22 mouse cellular contexts compared by ENCODE assay signal in the genomic region with DNA sequence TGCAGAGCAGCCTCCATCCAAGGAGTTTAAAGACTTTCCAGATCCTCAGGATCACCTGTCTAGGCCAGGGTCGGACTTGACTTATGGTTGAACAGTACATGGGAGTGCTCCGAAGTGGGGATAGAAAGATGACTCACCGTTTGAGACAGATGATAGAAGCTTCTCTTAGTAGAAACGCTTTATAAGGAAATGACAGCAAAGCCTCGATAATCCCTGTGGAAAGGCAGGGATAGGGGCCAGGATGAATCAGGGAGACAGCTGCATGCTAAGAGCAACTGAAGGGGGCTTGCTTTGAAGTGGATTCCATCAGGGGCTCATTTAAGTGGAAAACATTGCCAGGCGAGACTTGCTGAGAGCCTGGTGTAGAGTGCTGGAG. TPM values are rescaled to one million over a fixed set of nuclear protein-coding genes. Genes with fewer than 3 reads are reported as not detected.
A peak's percentile ranks its signal among the peaks of the same experiment; 100 is the strongest.
DNase-seq lines count a peak whose midpoint lies in the region; ATAC-seq lines count a peak whose summit lies in the region.
"Had no signal": no experiment of that assay in that cellular context is flagged by ENCODE, and none has a peak within 500 bp of the region (broad histone marks: within the 10 kb centered on the region; RNA-seq: fewer than 3 reads in every experiment).

No protein-coding gene starts in this region.

- H3K4me3 ChIP-seq in intestine, embryonic 14.5 days (ENCODE audit: low read depth, low read length) = no peak overlapping the region
- no peak overlapping the region for H3K4me3 ChIP-seq in intestine, embryonic 15.5 days (replicated peaks)
- H3K4me3 ChIP-seq: forebrain, embryonic 13.5 days had no signal

- peak; percentile 10 for DNase-seq in gastrocnemius, postnatal 14 days
- DNase-seq in gastrocnemius, postnatal 25 days = no peak
- no peak for DNase-seq in intestine, embryonic 14.5 days (ENCODE audit: low spot score)
- DNase-seq in retina, postnatal 1 day = peak; percentile 19
- DNase-seq in retina, embryonic 14.5 days (ENCODE audit: low spot score) = no peak
- DNase-seq in frontal cortex, postnatal 14 days (ENCODE audit: low spot score in 2 of 2) = no peak
- DNase-seq: cerebellum, adult 11-12 months; cerebellum, postnatal 10 days; heart, adult 18-20 months; heart, postnatal 10 days; kidney, adult 2 months; layer of hippocampus, adult 9-11 months; right cerebral cortex, postnatal 14 days had no signal

- H3K9ac ChIP-seq in intestine, embryonic 14.5 days (ENCODE audit: low read length) = no peak overlapping the region
- H3K9ac ChIP-seq in intestine, embryonic 15.5 days = no peak overlapping the region
- H3K9ac ChIP-seq: forebrain, embryonic 13.5 days had no signal

- no peaks in the 10 kb centered on the region; the same call in 1 of the 2 replicates for H3K4me1 ChIP-seq in intestine, embryonic 14.5 days (replicated peaks; ENCODE audit: control insufficient read depth, insufficient read depth, low read length)
- no peaks in the 10 kb centered on the region for H3K4me1 ChIP-seq in intestine, embryonic 15.5 days (replicated peaks)
- H3K4me1 ChIP-seq: forebrain, embryonic 13.5 days had no signal

- 44% methylated on average over 6 of the region's 6 CpGs for WGBS in intestine, embryonic 14.5 days
- 55% methylated on average over 6 of the region's 6 CpGs for WGBS in intestine, embryonic 15.5 days

- H3K9me3 ChIP-seq in intestine, embryonic 14.5 days (ENCODE audit: control insufficient read depth, low read length) = no peaks in the 10 kb centered on the region
- no peaks in the 10 kb centered on the region for H3K9me3 ChIP-seq in intestine, embryonic 15.5 days
- H3K9me3 ChIP-seq: forebrain, embryonic 13.5 days had no signal

- H3K27ac ChIP-seq in intestine, embryonic 14.5 days (ENCODE audit: low read depth) = peak overlapping the region; percentile 29; the same call in 1 of the 2 replicates
- no peak overlapping the region for H3K27ac ChIP-seq in intestine, embryonic 15.5 days
- H3K27ac ChIP-seq: forebrain, embryonic 13.5 days; kidney, postnatal 0 days; macrophage had no signal

- no peak for ATAC-seq in intestine, embryonic 14.5 days (replicated peaks; ENCODE audit: low FRiP score, low TSS enrichment, low read depth)
- no peak for ATAC-seq in intestine, embryonic 15.5 days
- ATAC-seq in megakaryocyte progenitor cell, adult 5-6 weeks (replicated peaks; ENCODE audit: poor library complexity) = no peak
- ATAC-seq: CD4-positive, CD25-positive, alpha-beta regulatory T cell, adult 4 months; forebrain, embryonic 13.5 days; lung, postnatal 0 days; Patski had no signal

- intact Hi-C loops in gastrocnemius, postnatal 14 days (cut with DNase I; ENCODE audit: low total_unique reads) = no loop called here

- H3K36me3 ChIP-seq in intestine, embryonic 14.5 days (ENCODE audit: control insufficient read depth, insufficient read depth, low read length) = no peaks in the 10 kb centered on the region
- H3K36me3 ChIP-seq in intestine, embryonic 15.5 days = no peaks in the 10 kb centered on the region

- no peak overlapping the region for H3K4me2 ChIP-seq in intestine, embryonic 14.5 days (ENCODE audit: low read length)
- H3K4me2 ChIP-seq in intestine, embryonic 15.5 days (replicated peaks) = no peak overlapping the region
- H3K4me2 ChIP-seq: forebrain, embryonic 13.5 days had no signal

- no peaks in the 10 kb centered on the region for H3K27me3 ChIP-seq in intestine, embryonic 14.5 days (replicated peaks; ENCODE audit: control insufficient read depth, insufficient read depth, low read length)
- no peaks in the 10 kb centered on the region for H3K27me3 ChIP-seq in intestine, embryonic 15.5 days (replicated peaks)
- H3K27me3 ChIP-seq: forebrain, embryonic 13.5 days; Patski had no signal

RNA-seq across cellular contexts. Expression of a gene that starts 12.0 kb away (rescaled TPM):
- 10 to 100 TPM; 16.2 to 21.0 TPM for total RNA-seq in gastrocnemius, postnatal 14 days (2021)
- total RNA-seq in gastrocnemius, postnatal 25 days (2021) = 10 to 100 TPM in 1 of 2 experiments, 1 to 10 TPM in 1; 4.6 to 10.8 TPM
- 5.9 and 7.0 TPM in 2 replicates for polyA plus RNA-seq in intestine, embryonic 14.5 days (2014; fragmentation: Nextera tagmentation; extraction: Ambion mirVana)
- polyA plus RNA-seq in intestine, embryonic 15.5 days (2015; fragmentation: Nextera tagmentation; extraction: Ambion mirVana) = 7.5 and 9.2 TPM in 2 replicates
- 0.02 TPM in 1 of 2 replicates, not detected in the other for total RNA-seq in megakaryocyte progenitor cell, adult 5-6 weeks (2015)
- total RNA-seq in megakaryocyte progenitor cell, adult 5-6 weeks (2017) = 0.08 TPM in 1 of 2 replicates, not detected in the other
- total RNA-seq: neutrophil, adult 5-6 weeks had no signal

Comparison
In these comparisons a context has a peak if more than half of its experiments do, and no peak if none do; other contexts are left out.
1. DNase-seq: peak in gastrocnemius, postnatal 14 days (single experiment) and retina, postnatal 1 day (single experiment); none in gastrocnemius, postnatal 25 days (single experiment), intestine, embryonic 14.5 days (single experiment), retina, embryonic 14.5 days (single experiment) and frontal cortex, postnatal 14 days (0 of 2).
2. RNA of a gene that starts 12.0 kb away (total RNA-seq): 16.2 to 21.0 TPM in gastrocnemius, postnatal 14 days and 4.6 to 10.8 TPM in gastrocnemius, postnatal 25 days; 0.02 to 0.08 TPM in megakaryocyte progenitor cell, adult 5-6 weeks; every median in the first group is over 4 times any median in the second.